Mouse (Mus musculus): ENCODE data around the gene Cnksr3. TPM values are rescaled to one million over a fixed set of nuclear protein-coding genes. Genes with fewer than 3 reads are reported as not detected.

The Cnksr3 gene
- polyA plus RNA-seq, 1 experiment from 2014 or later: 11.4 TPM

DNA sequence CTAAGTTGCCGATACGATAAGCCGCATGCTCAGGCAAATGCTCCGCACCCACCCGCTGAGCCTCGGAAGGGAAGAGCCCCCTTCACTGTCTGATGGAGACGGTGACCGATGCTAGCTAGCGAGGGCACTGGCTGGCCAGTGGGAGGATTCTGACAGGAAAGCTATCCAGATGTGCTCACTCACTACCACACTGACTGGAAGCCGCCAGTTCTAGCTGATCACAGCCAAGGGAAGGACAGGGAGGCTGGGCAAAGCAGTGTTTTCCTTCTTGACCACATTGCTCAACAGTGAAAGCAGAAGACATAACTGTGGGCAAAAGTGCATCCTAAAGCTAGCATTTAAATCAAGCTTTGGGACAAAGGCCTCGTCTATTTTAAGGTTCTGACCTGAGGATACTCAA is 4.7 kb downstream of the Cnksr3 start:
- Histone ChIP-seq H3K4me1 (ENCODE audit: insufficient read depth) (peaks cover 8% of the 10 kb centered on the region), H3K4me3 (ENCODE audit: low read depth, low read length) (no peak overlapping the region), H3K27ac (ENCODE audit: low read depth) (no peak overlapping the region), H3K4me2 (peak overlapping the region; percentile 21), H3K9me3 (ENCODE audit: low read depth, low read length) (no peaks in the 10 kb centered on the region), H3K9ac (no peak overlapping the region), H3K27me3 (ENCODE audit: insufficient read depth, low read length) (no peaks in the 10 kb centered on the region), H3K36me3 (ENCODE audit: insufficient read depth) (no peaks in the 10 kb centered on the region)
- WGBS: 42% methylated on average over 11 of the region's 11 CpGs
- peak; percentile 26; the same call in 1 of the 2 replicates for ATAC-seq (ENCODE audit: insufficient read depth)
- TF ChIP-seq CTCF (IDR thresholded peaks at IDR 0.05; ENCODE audit: low read depth): no peak
- peak; percentile 76 for DNase-seq

DNA sequence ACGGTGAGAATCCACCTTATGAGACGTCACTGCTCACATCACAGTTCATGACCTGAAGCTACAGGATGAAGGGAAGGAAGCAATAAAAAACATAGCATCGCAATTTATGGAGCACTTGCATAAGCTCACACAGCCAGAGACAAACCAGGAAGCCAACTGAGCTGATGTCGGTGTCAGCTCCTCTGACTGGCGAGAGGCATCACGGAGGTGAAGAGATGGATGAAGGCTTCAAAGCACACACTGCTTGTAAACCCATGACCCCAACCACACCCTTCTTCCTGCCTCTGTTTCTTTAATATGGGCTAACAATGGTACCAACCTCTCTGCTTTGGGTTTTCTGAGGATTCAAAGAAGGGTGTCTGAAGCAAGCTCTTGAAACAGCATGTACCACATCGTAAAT is 5.5 kb downstream of the Cnksr3 start:
- TF ChIP-seq CTCF (IDR thresholded peaks at IDR 0.05; ENCODE audit: low read depth): no peak
- H3K4me1 ChIP-seq (ENCODE audit: insufficient read depth): peaks cover 8% of the 10 kb centered on the region

DNA sequence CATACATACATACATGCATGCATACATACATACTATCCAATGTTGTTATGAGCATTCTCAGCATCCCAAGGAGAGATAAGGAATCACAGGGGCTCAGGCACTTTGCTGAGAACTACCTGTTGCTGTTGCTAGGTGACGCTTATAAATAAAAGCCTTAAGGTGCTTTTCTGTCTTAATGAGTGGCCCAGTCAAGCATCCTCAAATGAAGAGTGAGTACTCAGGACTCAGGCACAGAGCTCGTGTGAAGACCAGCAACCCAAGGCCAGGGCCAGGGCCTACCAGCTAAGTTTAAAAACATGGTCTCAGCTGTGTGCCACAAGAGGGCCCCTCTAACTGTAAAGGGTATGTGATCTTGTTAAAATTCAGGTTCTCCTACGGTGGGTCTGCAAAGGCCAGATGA is 6.5 kb downstream of the Cnksr3 start:
- ATAC-seq (ENCODE audit: insufficient read depth): no peak
- Histone ChIP-seq H3K27me3 (ENCODE audit: insufficient read depth, low read length) (no peaks in the 10 kb centered on the region), H3K9me3 (ENCODE audit: low read depth, low read length) (no peaks in the 10 kb centered on the region)

More for the DNA sequence above, 5.5 kb downstream of the Cnksr3 start:
- Histone ChIP-seq H3K36me3 (ENCODE audit: insufficient read depth) (no peaks in the 10 kb centered on the region), H3K27ac (ENCODE audit: low read depth) (no peak overlapping the region), H3K27me3 (ENCODE audit: insufficient read depth, low read length) (no peaks in the 10 kb centered on the region), H3K4me3 (ENCODE audit: low read depth, low read length) (no peak overlapping the region), H3K9me3 (ENCODE audit: low read depth, low read length) (no peaks in the 10 kb centered on the region), H3K9ac (no peak overlapping the region), H3K4me2 (no peak overlapping the region)
- DNase-seq: no peak
- ATAC-seq (ENCODE audit: insufficient read depth): no peak
- 56% methylated on average over 7 of the region's 7 CpGs for WGBS

DNA sequence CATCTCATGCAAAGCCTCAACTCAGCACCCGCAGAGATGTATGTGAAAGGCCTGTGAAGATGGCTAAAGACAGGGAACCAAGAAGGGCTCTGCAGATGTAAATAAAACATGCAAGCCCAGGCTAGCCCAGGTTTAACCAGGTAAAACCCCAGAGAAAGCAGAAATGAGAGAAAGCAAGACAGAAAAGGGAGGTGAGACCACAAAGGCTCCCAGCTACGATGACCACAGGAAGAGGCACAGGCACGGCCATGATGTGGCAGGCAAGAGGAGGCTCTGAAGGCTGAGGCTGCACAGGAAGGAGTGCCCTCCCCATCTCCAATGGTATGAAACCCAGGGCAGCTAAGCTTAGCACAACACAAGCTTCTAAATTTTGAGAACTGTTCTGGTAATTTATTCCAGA is 7.1 kb downstream of the Cnksr3 start:
- no peak for ATAC-seq (ENCODE audit: insufficient read depth)
- Histone ChIP-seq H3K4me3 (ENCODE audit: low read depth, low read length) (no peak overlapping the region), H3K27ac (ENCODE audit: low read depth) (no peak overlapping the region), H3K9ac (no peak overlapping the region), H3K4me2 (no peak overlapping the region), H3K9me3 (ENCODE audit: low read depth, low read length) (no peaks in the 10 kb centered on the region), H3K4me1 (ENCODE audit: insufficient read depth) (peaks cover 5% of the 10 kb centered on the region; the same call in 1 of the 2 replicates), H3K36me3 (ENCODE audit: insufficient read depth) (no peaks in the 10 kb centered on the region), H3K27me3 (ENCODE audit: insufficient read depth, low read length) (no peaks in the 10 kb centered on the region)
- TF ChIP-seq CTCF (IDR thresholded peaks at IDR 0.05; ENCODE audit: low read depth): no peak
- no peak for DNase-seq
- WGBS: 68% methylated on average over 3 of the region's 3 CpGs

More for the DNA sequence above, 6.5 kb downstream of the Cnksr3 start:
- Histone ChIP-seq H3K9ac (no peak overlapping the region), H3K4me3 (ENCODE audit: low read depth, low read length) (no peak overlapping the region), H3K36me3 (ENCODE audit: insufficient read depth) (no peaks in the 10 kb centered on the region), H3K4me1 (ENCODE audit: insufficient read depth) (peaks cover 8% of the 10 kb centered on the region), H3K4me2 (no peak overlapping the region), H3K27ac (ENCODE audit: low read depth) (no peak overlapping the region)
- 79% methylated on average over 3 of the region's 3 CpGs for WGBS
- DNase-seq: no peak
- TF ChIP-seq CTCF (IDR thresholded peaks at IDR 0.05; ENCODE audit: low read depth): no peak

DNA sequence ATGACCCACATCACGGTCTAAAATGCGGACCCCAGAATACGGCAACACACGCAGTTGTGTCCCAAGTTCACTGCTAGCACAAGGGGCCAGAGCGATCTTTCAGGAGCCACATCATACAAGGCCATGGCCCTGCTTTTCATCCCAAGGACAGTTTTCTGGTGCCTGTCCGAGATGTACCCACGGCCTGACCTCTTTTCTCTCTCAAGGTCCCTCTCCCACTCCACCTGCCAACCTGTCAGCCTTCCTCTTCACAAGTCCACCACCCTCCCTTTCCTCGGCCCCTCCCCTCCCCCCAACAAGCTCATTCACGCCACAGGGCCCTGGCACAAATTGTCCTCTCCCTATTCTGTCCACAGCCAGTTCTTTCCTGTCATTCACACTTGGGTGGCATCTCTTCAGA is 9.5 kb downstream of the Cnksr3 start:
- WGBS: 82% methylated on average over 9 of the region's 9 CpGs
- ATAC-seq (ENCODE audit: insufficient read depth): no peak
- no peaks in the 10 kb centered on the region for H3K27me3 ChIP-seq (ENCODE audit: insufficient read depth, low read length)

DNA sequence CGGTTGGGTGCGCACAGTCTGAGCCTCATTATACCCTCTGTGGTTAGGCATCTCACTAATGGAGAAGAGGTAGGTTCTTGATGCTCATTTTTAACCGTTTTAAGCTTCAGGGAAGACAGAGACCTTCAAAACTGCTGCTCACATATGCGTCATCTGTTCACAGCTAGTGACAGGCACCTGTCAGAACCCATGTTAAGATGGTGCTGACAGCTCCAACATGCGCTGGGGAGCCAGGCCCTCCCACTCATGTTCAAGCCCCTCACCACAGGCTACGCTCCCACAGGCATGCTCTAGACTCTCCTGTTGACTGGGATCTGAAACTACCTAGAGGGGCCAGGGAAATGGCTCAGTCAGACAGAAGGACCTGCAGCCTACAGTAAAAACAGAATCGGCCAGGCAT is 11.4 kb downstream of the Cnksr3 start:
- Histone ChIP-seq H3K4me1 (ENCODE audit: insufficient read depth) (no peaks in the 10 kb centered on the region), H3K27ac (ENCODE audit: low read depth) (no peak overlapping the region), H3K4me2 (no peak overlapping the region), H3K27me3 (ENCODE audit: insufficient read depth, low read length) (no peaks in the 10 kb centered on the region), H3K9me3 (ENCODE audit: low read depth, low read length) (no peaks in the 10 kb centered on the region), H3K9ac (no peak overlapping the region), H3K4me3 (ENCODE audit: low read depth, low read length) (no peak overlapping the region), H3K36me3 (ENCODE audit: insufficient read depth) (no peaks in the 10 kb centered on the region)
- TF ChIP-seq CTCF (IDR thresholded peaks at IDR 0.05; ENCODE audit: low read depth): no peak
- 85% methylated on average over 7 of the region's 7 CpGs for WGBS
- ATAC-seq (ENCODE audit: insufficient read depth): no peak
- no peak for DNase-seq

More for the DNA sequence above, 9.5 kb downstream of the Cnksr3 start:
- Histone ChIP-seq H3K9ac (no peak overlapping the region), H3K4me2 (no peak overlapping the region), H3K27ac (ENCODE audit: low read depth) (no peak overlapping the region), H3K4me3 (ENCODE audit: low read depth, low read length) (no peak overlapping the region), H3K9me3 (ENCODE audit: low read depth, low read length) (no peaks in the 10 kb centered on the region), H3K36me3 (ENCODE audit: insufficient read depth) (no peaks in the 10 kb centered on the region), H3K4me1 (ENCODE audit: insufficient read depth) (no peaks in the 10 kb centered on the region; the same call in 1 of the 2 replicates)
- no peak for TF ChIP-seq CTCF (IDR thresholded peaks at IDR 0.05; ENCODE audit: low read depth)
- no peak for DNase-seq

DNA sequence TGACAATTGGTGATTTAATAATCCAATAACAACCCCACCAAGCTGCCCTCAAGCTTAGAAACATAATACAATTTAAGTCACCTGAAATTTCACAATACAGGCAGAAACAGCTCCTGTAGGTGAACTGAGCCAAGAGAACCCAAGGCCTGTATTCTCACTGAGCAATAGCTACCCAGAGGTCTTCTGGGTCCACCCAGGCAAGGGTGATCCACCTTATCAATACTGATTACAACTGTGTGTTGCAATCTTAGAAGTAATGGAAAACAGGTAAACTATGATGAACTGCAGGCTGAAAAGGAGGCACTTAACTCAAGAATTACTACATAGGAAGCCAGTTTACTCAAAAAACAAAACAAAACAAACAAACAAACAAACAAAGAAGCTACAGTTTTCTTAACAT is 13.8 kb downstream of the Cnksr3 start:
- Histone ChIP-seq H3K9ac (no peak overlapping the region), H3K4me3 (ENCODE audit: low read depth, low read length) (no peak overlapping the region), H3K27me3 (ENCODE audit: insufficient read depth, low read length) (no peaks in the 10 kb centered on the region), H3K4me2 (no peak overlapping the region), H3K4me1 (ENCODE audit: insufficient read depth) (no peaks in the 10 kb centered on the region), H3K9me3 (ENCODE audit: low read depth, low read length) (no peaks in the 10 kb centered on the region), H3K36me3 (ENCODE audit: insufficient read depth) (no peaks in the 10 kb centered on the region), H3K27ac (ENCODE audit: low read depth) (no peak overlapping the region)
- ATAC-seq (ENCODE audit: insufficient read depth) (no peak), DNase-seq (no peak)
- TF ChIP-seq CTCF (IDR thresholded peaks at IDR 0.05; ENCODE audit: low read depth): no peak

DNA sequence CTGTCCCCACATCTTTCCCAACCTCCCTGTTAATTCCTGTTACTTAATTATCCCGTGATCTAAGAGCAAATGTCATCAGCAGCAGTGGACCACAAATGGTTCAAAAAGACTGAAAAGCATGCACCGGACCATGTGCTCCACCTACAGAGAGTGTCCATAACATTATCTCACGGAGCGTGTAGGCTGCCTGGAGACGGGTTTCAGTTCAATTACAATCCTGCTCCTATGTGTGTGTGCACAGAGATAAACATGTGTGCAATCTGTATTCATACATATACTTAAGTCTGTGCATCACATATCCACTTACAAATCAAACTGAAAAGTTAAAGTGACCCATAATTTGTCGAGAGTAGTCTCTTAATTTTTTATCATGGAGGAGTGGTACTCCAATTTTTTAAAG is 14.3 kb downstream of the Cnksr3 start:
- Histone ChIP-seq H3K4me1 (ENCODE audit: insufficient read depth) (no peaks in the 10 kb centered on the region), H3K4me3 (ENCODE audit: low read depth, low read length) (no peak overlapping the region), H3K27me3 (ENCODE audit: insufficient read depth, low read length) (no peaks in the 10 kb centered on the region), H3K9ac (no peak overlapping the region), H3K9me3 (ENCODE audit: low read depth, low read length) (no peaks in the 10 kb centered on the region), H3K27ac (ENCODE audit: low read depth) (no peak overlapping the region), H3K4me2 (no peak overlapping the region), H3K36me3 (ENCODE audit: insufficient read depth) (no peaks in the 10 kb centered on the region)
- 79% methylated on average over 6 of the region's 6 CpGs for WGBS
- TF ChIP-seq CTCF (IDR thresholded peaks at IDR 0.05; ENCODE audit: low read depth): no peak
- ATAC-seq (ENCODE audit: insufficient read depth) (no peak), DNase-seq (no peak)
